Mouse (Mus musculus): ENCODE data around the gene Nhlrc1. TPM values are rescaled to one million over a fixed set of nuclear protein-coding genes. Genes with fewer than 3 reads are reported as not detected.

Nhlrc1 gene
- total and polyA plus RNA-seq, 2 experiments from 2014 or later: 5.2 to 7.1 TPM

DNA sequence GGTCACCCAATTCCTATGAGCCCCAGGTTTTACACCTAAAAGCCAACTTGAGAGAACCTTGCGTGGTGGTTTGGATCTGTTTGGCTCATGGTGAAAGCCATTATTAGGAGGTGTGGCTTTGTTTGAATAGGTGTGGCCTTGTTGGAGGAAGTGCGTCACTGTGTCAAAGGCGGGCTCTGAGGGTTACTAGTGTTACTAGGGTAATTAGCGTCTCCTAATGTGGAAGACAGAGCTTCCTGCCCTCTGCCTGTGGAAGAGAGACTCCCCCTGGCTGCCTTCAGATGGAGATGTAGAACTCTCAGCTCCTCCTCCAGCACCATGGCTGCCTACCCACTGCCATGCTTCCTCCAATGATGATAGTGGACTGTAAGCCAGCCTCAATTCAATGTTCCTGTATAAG is 13.1 kb downstream of the Nhlrc1 start:
- TF ChIP-seq CTCF (IDR thresholded peaks at IDR 0.05; ENCODE audit: low read depth): no peak
- no peak for TF ChIP-seq EP300 (IDR thresholded peaks at IDR 0.05; ENCODE audit: low read depth)
- WGBS: 89% methylated on average over 4 of the region's 4 CpGs
- ATAC-seq (ENCODE audit: insufficient read depth, low read depth): no peak
- H3K27me3 ChIP-seq (ENCODE audit: control insufficient read depth, insufficient read depth, low read length): no peaks in the 10 kb centered on the region
- H3K9ac ChIP-seq (replicated peaks; ENCODE audit: low read depth, low read length): no peak overlapping the region
- H3K4me1 ChIP-seq (ENCODE audit: control insufficient read depth, insufficient read depth): no peaks in the 10 kb centered on the region
- no peak overlapping the region for H3K27ac ChIP-seq (ENCODE audit: low read depth)
- 0 out of 2 replicates have a peak, but pooled peaks cover 4% of the 10 kb centered on the region for H3K9me3 ChIP-seq (replicated peaks; ENCODE audit: control insufficient read depth, low read length)
- H3K4me2 ChIP-seq (ENCODE audit: low read depth, low read length): no peak overlapping the region
- H3K4me3 ChIP-seq (ENCODE audit: low read depth, low read length): no peak overlapping the region
- DNase-seq (ENCODE audit: low spot score): no peak
- H3K36me3 ChIP-seq (replicated peaks; ENCODE audit: control insufficient read depth, insufficient read depth, low read length): no peaks in the 10 kb centered on the region

- Histone ChIP-seq H3K4me2 (ENCODE audit: low read depth, low read length) (no peak overlapping the region), H3K27ac (ENCODE audit: low read depth) (no peak overlapping the region), H3K27me3 (ENCODE audit: control insufficient read depth, insufficient read depth, low read length) (no peaks in the 10 kb centered on the region), H3K36me3 (replicated peaks; ENCODE audit: control insufficient read depth, insufficient read depth, low read length) (no peaks in the 10 kb centered on the region), H3K4me3 (ENCODE audit: low read depth, low read length) (no peak overlapping the region), H3K4me1 (ENCODE audit: control insufficient read depth, insufficient read depth) (no peaks in the 10 kb centered on the region), H3K9ac (replicated peaks; ENCODE audit: low read depth, low read length) (no peak overlapping the region), H3K9me3 (replicated peaks; ENCODE audit: control insufficient read depth, low read length) (0 out of 2 replicates have a peak, but pooled peaks cover 2% of the 10 kb centered on the region)
- no peak for TF ChIP-seq CTCF (IDR thresholded peaks at IDR 0.05; ENCODE audit: low read depth)
- TF ChIP-seq EP300 (IDR thresholded peaks at IDR 0.05; ENCODE audit: low read depth): no peak
- DNase-seq (ENCODE audit: low spot score) (no peak), ATAC-seq (ENCODE audit: insufficient read depth, low read depth) (no peak)
- 36% methylated on average over 5 of the region's 5 CpGs for WGBS
Observed at GRCm38 (mm10) chr13:46999498-46999897, 15.2 kb downstream of the Nhlrc1 start.

GRCm38 (mm10) chr13:46997355-46997754 is 17.3 kb downstream of the Nhlrc1 start:
- H3K36me3 ChIP-seq (replicated peaks; ENCODE audit: control insufficient read depth, insufficient read depth, low read length): no peaks in the 10 kb centered on the region
- TF ChIP-seq EP300 (IDR thresholded peaks at IDR 0.05; ENCODE audit: low read depth) (no peak), CTCF (IDR thresholded peaks at IDR 0.05; ENCODE audit: low read depth) (no peak)
- H3K9me3 ChIP-seq (replicated peaks; ENCODE audit: control insufficient read depth, low read length): no peaks in the 10 kb centered on the region
- WGBS: 65% methylated on average over 4 of the region's 4 CpGs
- H3K4me1 ChIP-seq (ENCODE audit: control insufficient read depth, insufficient read depth): peaks cover 6% of the 10 kb centered on the region; the same call in 1 of the 2 replicates
- DNase-seq (ENCODE audit: low spot score) (no peak), ATAC-seq (ENCODE audit: insufficient read depth, low read depth) (no peak)
- no peak overlapping the region for H3K4me2 ChIP-seq (ENCODE audit: low read depth, low read length)
- no peak overlapping the region for H3K4me3 ChIP-seq (ENCODE audit: low read depth, low read length)
- no peak overlapping the region for H3K9ac ChIP-seq (replicated peaks; ENCODE audit: low read depth, low read length)
- H3K27me3 ChIP-seq (ENCODE audit: control insufficient read depth, insufficient read depth, low read length): no peaks in the 10 kb centered on the region
- H3K27ac ChIP-seq (ENCODE audit: low read depth): no peak overlapping the region

GRCm38 (mm10) chr13:46993274-46993551 is 21.4 kb downstream of the Nhlrc1 start:
- WGBS: 65% methylated on average over 2 of the region's 2 CpGs
- ATAC-seq (ENCODE audit: insufficient read depth, low read depth): no peak

DNA sequence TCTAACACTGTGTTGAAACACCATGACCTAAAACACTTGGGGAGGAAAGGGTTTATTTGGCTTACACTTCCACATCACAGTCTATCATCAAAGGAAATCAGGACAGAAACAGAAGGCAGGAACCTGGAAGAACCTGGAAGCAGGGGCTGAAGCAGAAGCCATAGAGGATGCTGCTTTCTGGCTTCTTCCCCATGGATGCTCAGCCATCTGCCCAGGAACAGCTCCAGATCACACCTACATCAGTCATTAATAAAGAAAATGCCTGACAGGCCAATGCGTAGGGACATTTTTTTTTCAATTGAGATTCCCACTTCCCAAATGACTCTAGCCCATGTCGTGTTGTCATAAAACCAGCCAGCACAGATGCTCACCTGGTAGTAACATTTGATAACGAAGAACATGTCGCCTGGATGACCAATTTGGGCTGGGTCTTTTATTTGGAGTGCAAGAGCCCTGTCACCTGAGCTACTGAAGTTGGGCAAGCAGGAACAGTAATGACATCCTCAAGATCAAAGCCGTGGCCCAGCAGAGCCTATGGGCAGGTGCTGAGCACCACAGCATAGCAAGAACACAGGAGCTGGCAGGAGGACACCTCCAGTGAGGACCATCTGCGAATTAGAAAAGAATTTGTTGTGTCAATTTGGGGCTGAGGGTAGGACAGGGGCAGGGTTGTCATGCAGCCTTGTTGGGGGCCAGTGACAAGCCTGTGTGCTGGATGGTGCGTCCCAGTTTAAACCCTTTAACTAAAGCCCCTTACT is 22.0 kb downstream of the Nhlrc1 start:
- H3K9ac ChIP-seq (replicated peaks; ENCODE audit: low read depth, low read length): no peak overlapping the region
- no peak overlapping the region for H3K27ac ChIP-seq (ENCODE audit: low read depth)
- TF ChIP-seq CTCF (IDR thresholded peaks at IDR 0.05; ENCODE audit: low read depth): no peak
- TF ChIP-seq EP300 (IDR thresholded peaks at IDR 0.05; ENCODE audit: low read depth): no peak
- no peaks in the 10 kb centered on the region for H3K27me3 ChIP-seq (ENCODE audit: control insufficient read depth, insufficient read depth, low read length)
- no peaks in the 10 kb centered on the region for H3K9me3 ChIP-seq (replicated peaks; ENCODE audit: control insufficient read depth, low read length)
- WGBS: 83% methylated on average over 7 of the region's 7 CpGs
- no peak overlapping the region for H3K4me3 ChIP-seq (ENCODE audit: low read depth, low read length)
- peaks cover 6% of the 10 kb centered on the region; the same call in 1 of the 2 replicates for H3K4me1 ChIP-seq (ENCODE audit: control insufficient read depth, insufficient read depth)
- H3K4me2 ChIP-seq (ENCODE audit: low read depth, low read length): no peak overlapping the region
- DNase-seq (ENCODE audit: low spot score): no peak
- ATAC-seq (ENCODE audit: insufficient read depth, low read depth): no peak
- H3K36me3 ChIP-seq (replicated peaks; ENCODE audit: control insufficient read depth, insufficient read depth, low read length): no peaks in the 10 kb centered on the region

More at GRCm38 (mm10) chr13:46993274-46993551, 21.4 kb downstream of the Nhlrc1 start:
- H3K27ac ChIP-seq (ENCODE audit: low read depth): no peak overlapping the region
- no peaks in the 10 kb centered on the region for H3K27me3 ChIP-seq (ENCODE audit: control insufficient read depth, insufficient read depth, low read length)
- no peak for DNase-seq (ENCODE audit: low spot score)
- H3K9ac ChIP-seq (replicated peaks; ENCODE audit: low read depth, low read length): no peak overlapping the region
- H3K4me1 ChIP-seq (ENCODE audit: control insufficient read depth, insufficient read depth): peaks cover 6% of the 10 kb centered on the region; the same call in 1 of the 2 replicates
- TF ChIP-seq CTCF (IDR thresholded peaks at IDR 0.05; ENCODE audit: low read depth) (no peak), EP300 (IDR thresholded peaks at IDR 0.05; ENCODE audit: low read depth) (no peak)
- no peaks in the 10 kb centered on the region for H3K36me3 ChIP-seq (replicated peaks; ENCODE audit: control insufficient read depth, insufficient read depth, low read length)
- no peaks in the 10 kb centered on the region for H3K9me3 ChIP-seq (replicated peaks; ENCODE audit: control insufficient read depth, low read length)
- H3K4me3 ChIP-seq (ENCODE audit: low read depth, low read length): no peak overlapping the region
- H3K4me2 ChIP-seq (ENCODE audit: low read depth, low read length): no peak overlapping the region
